8 mouse cellular contexts compared by ENCODE assay signal in genomic region chr3:102081862-102082261, GRCm38 (mm10). TPM values are rescaled to one million over a fixed set of nuclear protein-coding genes. Genes with fewer than 3 reads are reported as not detected.
DNase-seq lines count a peak whose midpoint lies in the region; ATAC-seq lines count a peak whose summit lies in the region.

No protein-coding gene starts in this region.

- H3K4me2 ChIP-seq in hindbrain, embryonic 16.5 days (ENCODE audit: low read length) = no peak overlapping the region

- peak; percentile 70 to 93 for DNase-seq in adrenal gland, adult (ENCODE audit: inconsistent age in 2 of 2, low spot score in 1 of 2)
- DNase-seq in gastrocnemius, adult 8-10 months (ENCODE audit: low spot score in 2 of 2) = peak; percentile 34 to 37
- DNase-seq in left cerebral cortex, adult 11 months (ENCODE audit: low spot score) = peak; percentile 44
- DNase-seq in lung, postnatal 4 days = peak; percentile 48 to 82
- DNase-seq in right cerebral cortex, postnatal 25 days = peak; percentile 64
- no peak for DNase-seq in natural killer cell, adult 2 months (ENCODE audit: low spot score in 2 of 2)

- H3K27me3 ChIP-seq in hindbrain, embryonic 16.5 days (replicated peaks; ENCODE audit: control insufficient read depth, insufficient read depth, low read length) = no peaks in the 10 kb centered on the region; the same call in 1 of the 2 replicates

- no peak overlapping the region for H3K9ac ChIP-seq in hindbrain, embryonic 16.5 days (ENCODE audit: low read depth, low read length)

- 6% methylated on average over 3 of the region's 3 CpGs for WGBS in hindbrain, embryonic 16.5 days

- H3K27ac ChIP-seq in hindbrain, embryonic 16.5 days (ENCODE audit: low read depth, low read length) = no peak overlapping the region

- peak; percentile 91 for ATAC-seq in common myeloid progenitor, adult 5-6 weeks (replicated peaks; ENCODE audit: low read depth, poor library complexity, severe bottlenecking)
- peak; percentile 90 for ATAC-seq in hindbrain, embryonic 16.5 days

- H3K4me1 ChIP-seq in hindbrain, embryonic 16.5 days (ENCODE audit: control insufficient read depth, insufficient read depth, low read depth, low read length) = no peaks in the 10 kb centered on the region

- no peaks in the 10 kb centered on the region for H3K36me3 ChIP-seq in hindbrain, embryonic 16.5 days (ENCODE audit: control insufficient read depth, insufficient read depth, low read length)

- H3K9me3 ChIP-seq in hindbrain, embryonic 16.5 days (ENCODE audit: control insufficient read depth, low read length) = no peaks in the 10 kb centered on the region

- no peak overlapping the region for H3K4me3 ChIP-seq in hindbrain, embryonic 16.5 days (ENCODE audit: low read length)

RNA-seq across cellular contexts. Expression of gene Casq2, which starts 4.4 kb away (rescaled TPM):
- total RNA-seq in common myeloid progenitor, adult 5-6 weeks (2017) = not detected in 2 replicates
- 10 to 100 TPM; 27.2 to 31.0 (median 28.5) TPM for total RNA-seq in gastrocnemius, adult 8-10 months (2022)
- 0.76 and 6.6 TPM in 2 replicates for polyA plus RNA-seq in hindbrain, embryonic 16.5 days (2015; fragmentation: Nextera tagmentation; extraction: Ambion mirVana)

Comparison
In these comparisons a context has a peak if more than half of its experiments do, and no peak if none do; other contexts are left out.
1. DNase-seq: peak in adrenal gland, adult (2 of 2), gastrocnemius, adult 8-10 months (2 of 2), left cerebral cortex, adult 11 months (single experiment), lung, postnatal 4 days (2 of 2) and right cerebral cortex, postnatal 25 days (single experiment); none in natural killer cell, adult 2 months (0 of 2).
2. RNA of gene Casq2, which starts 4.4 kb away (total RNA-seq): 27.2 to 31.0 TPM in gastrocnemius, adult 8-10 months; not detected in common myeloid progenitor, adult 5-6 weeks; every median in the first group is over 10 times any median in the second.